Mouse (Mus musculus): ENCODE measurements around the gene Sec14l2. TPM values are rescaled to one million over a fixed set of nuclear protein-coding genes. Genes with fewer than 3 reads are reported as not detected.

The Sec14l2 gene
- 1.8 and 1.9 TPM in 2 replicates for polyA plus RNA-seq (2015; fragmentation: Nextera tagmentation; extraction: Ambion mirVana)

DNA sequence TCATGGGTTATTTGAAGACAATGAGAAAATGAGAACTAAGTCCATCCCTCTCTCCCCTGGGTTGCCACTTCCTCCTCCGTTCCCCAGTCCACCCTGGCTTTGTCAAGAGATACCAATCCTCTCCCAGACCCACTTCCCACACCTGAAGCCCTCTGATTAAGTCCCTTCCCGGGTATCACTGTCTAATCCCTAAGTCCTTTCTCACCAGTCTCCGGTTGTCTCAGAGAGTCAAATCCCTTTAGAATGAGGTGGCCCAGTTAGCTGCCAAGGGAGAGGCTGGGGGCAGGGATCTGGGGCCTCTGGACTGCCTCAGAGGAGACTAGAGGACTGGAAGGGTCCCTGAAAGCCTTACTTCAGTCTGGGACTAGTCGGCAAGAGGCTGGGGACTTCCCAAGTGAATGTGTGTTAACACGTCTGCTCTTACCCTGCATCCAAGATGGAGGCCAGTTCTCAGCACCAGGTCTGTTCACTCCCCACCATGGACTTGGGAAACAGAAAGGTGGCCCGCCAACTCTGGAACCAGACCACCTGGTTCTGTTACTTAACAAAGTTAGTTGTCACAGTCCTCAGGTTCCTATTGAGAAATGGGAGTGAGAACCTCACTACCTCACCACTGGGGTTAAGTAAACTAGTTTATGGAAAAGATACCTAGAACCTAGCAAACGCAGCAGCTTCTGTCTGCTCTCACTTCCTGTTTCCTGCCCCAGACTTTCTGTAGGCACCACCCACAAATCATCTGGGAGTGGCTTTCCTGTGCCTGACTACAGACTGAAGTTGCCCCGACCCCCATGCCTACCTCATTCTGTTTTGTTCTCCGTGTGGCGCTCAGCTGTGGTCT, at the start of gene Sec14l2:
Gene Sec14l2 (minus strand): TSS at position 674 of the 838 bp plus-strand sequence.
- Histone ChIP-seq H3K36me3 (ENCODE audit: control insufficient read depth, insufficient read depth, low read length) (no peaks in the 10 kb centered on the region), H3K4me3 (replicated peaks; ENCODE audit: low read length) (no peak within 1 kb of the TSS), H3K4me2 (ENCODE audit: low read depth, low read length) (no peak within 1 kb of the TSS), H3K9ac (ENCODE audit: low read length) (no peak within 1 kb of the TSS), H3K27ac (ENCODE audit: low read length) (no peak within 1 kb of the TSS), H3K4me1 (ENCODE audit: control insufficient read depth, insufficient read depth, low read length) (0 out of 2 replicates have a peak, but pooled peaks cover 4% of the 10 kb centered on the region), H3K9me3 (replicated peaks; ENCODE audit: control insufficient read depth, low read length) (peaks cover 9% of the 10 kb centered on the region; the same call in 1 of the 2 replicates), H3K27me3 (ENCODE audit: control insufficient read depth, insufficient read depth, low read length) (peaks cover 13% of the 10 kb centered on the region; the same call in 1 of the 2 replicates)
- 72% methylated on average over 10 of the region's 10 CpGs for WGBS
- no peak for ATAC-seq (ENCODE audit: insufficient read depth, low FRiP score)

DNA sequence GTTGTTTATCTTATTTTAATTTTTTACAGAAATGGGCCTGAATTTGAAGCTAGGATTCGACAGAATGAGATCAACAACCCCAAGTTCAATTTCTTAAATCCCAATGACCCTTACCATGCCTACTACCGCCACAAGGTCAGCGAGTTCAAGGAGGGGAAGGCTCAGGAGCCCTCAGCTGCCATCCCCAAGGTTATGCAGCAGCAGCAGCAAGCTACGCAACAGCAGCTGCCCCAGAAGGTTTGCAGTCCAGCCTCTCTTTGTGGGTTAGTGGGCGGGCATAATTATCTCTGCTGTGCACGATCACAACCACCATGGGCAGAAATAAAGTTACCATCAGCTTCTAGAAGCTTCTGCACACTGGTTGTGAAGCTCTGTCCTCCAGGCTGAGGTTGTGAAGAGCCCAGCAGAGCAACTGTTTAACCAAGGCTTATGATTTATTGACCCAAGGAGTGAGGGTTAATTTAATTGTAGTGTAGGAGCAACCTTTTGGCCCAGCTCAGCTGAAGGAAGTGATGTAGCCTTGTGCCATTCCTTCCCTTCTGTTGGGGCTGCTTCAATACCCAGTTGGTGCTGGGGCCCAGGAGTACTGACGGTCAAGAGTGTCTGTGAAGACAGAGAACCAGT, 43.4 kb upstream of the Sec14l2 start:
- Histone ChIP-seq H3K27me3 (ENCODE audit: control insufficient read depth, insufficient read depth, low read length) (no peaks in the 10 kb centered on the region), H3K9ac (ENCODE audit: low read length) (no peak overlapping the region), H3K9me3 (replicated peaks; ENCODE audit: control insufficient read depth, low read length) (no peaks in the 10 kb centered on the region), H3K4me3 (replicated peaks; ENCODE audit: low read length) (no peak overlapping the region), H3K4me2 (ENCODE audit: low read depth, low read length) (no peak overlapping the region), H3K36me3 (ENCODE audit: control insufficient read depth, insufficient read depth, low read length) (peaks cover 29% of the 10 kb centered on the region), H3K27ac (ENCODE audit: low read length) (no peak overlapping the region), H3K4me1 (ENCODE audit: control insufficient read depth, insufficient read depth, low read length) (peaks cover 7% of the 10 kb centered on the region)
- ATAC-seq (ENCODE audit: insufficient read depth, low FRiP score) = no peak
- 86% methylated on average over 7 of the region's 7 CpGs for WGBS

DNA sequence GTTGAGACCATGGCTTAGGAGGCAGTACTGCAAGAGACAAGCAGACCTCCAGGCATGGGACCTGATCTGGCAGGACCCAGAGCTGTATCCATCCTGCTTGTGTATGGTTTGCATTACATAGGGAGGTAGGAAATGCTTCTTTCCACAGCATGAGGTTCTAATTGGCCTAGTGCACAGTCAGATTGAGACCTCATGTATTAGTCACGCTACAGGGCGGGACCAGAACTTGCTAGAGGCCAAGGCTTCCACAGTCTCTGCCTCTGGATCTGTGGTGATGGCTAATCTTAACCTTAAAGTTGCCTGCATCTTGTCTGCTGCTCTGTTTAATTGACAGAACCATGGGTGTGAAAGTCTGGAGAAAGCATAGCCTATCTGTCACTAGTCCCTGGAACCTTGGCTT, 41.5 kb upstream of the Sec14l2 start:
- Histone ChIP-seq H3K4me1 (ENCODE audit: control insufficient read depth, insufficient read depth, low read length) (peaks cover 17% of the 10 kb centered on the region), H3K27ac (ENCODE audit: low read length) (no peak overlapping the region), H3K27me3 (ENCODE audit: control insufficient read depth, insufficient read depth, low read length) (no peaks in the 10 kb centered on the region), H3K4me3 (replicated peaks; ENCODE audit: low read length) (no peak overlapping the region), H3K4me2 (ENCODE audit: low read depth, low read length) (no peak overlapping the region), H3K9ac (ENCODE audit: low read length) (peak overlapping the region; percentile 17; the same call in 1 of the 2 replicates), H3K9me3 (replicated peaks; ENCODE audit: control insufficient read depth, low read length) (no peaks in the 10 kb centered on the region), H3K36me3 (ENCODE audit: control insufficient read depth, insufficient read depth, low read length) (peaks cover 24% of the 10 kb centered on the region)
- 88% methylated on average over 2 of the region's 2 CpGs for WGBS
- ATAC-seq (ENCODE audit: insufficient read depth, low FRiP score) = no peak

DNA sequence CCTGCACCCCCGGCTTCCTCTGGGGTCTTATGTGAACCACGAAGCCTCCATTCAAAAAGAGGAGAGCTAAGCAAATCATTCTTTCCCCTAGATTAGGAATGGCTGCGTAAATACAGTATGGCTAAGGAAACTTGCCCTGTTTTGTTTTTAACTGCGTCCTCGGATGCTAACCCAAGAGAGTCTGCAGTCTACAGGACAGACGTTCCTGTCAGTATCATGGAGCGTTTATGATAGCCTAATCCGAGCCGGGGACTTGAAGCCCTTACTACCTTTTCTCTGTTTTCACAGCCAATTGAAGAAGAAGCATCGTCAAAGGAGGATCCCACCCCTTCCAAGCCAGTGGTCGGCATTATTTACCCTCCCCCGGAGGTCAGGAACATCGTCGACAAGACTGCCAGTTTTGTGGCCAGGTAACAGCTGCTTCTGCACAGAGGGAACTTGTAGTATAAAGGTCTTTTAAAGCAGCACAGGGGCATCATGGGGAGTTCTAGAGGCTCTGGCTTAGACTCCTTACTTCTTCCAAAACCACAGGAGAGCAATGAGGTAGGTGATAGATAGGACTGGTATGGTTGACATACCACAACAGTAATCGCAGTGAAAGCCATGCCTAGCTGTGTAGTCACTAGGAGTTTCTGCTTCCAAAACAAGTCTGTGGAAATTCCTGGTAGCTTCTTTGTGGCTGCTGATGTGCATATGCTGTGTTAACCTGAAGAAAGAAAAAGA, 37.7 kb upstream of the Sec14l2 start:
- no peak for ATAC-seq (ENCODE audit: insufficient read depth, low FRiP score)
- peaks cover 9% of the 10 kb centered on the region; the same call in 1 of the 2 replicates for H3K36me3 ChIP-seq (ENCODE audit: control insufficient read depth, insufficient read depth, low read length)
- H3K4me2 ChIP-seq (ENCODE audit: low read depth, low read length) = peak overlapping the region; percentile 94
- H3K4me1 ChIP-seq (ENCODE audit: control insufficient read depth, insufficient read depth, low read length) = peaks cover 19% of the 10 kb centered on the region
- no peaks in the 10 kb centered on the region for H3K27me3 ChIP-seq (ENCODE audit: control insufficient read depth, insufficient read depth, low read length)
- 4% methylated on average over 15 of the region's 15 CpGs for WGBS
- peak overlapping the region; percentile 89; the same call in 1 of the 2 replicates for H3K27ac ChIP-seq (ENCODE audit: low read length)
- no peaks in the 10 kb centered on the region for H3K9me3 ChIP-seq (replicated peaks; ENCODE audit: control insufficient read depth, low read length)
- peak overlapping the region; percentile 88 for H3K9ac ChIP-seq (ENCODE audit: low read length)
- H3K4me3 ChIP-seq (replicated peaks; ENCODE audit: low read length) = peak overlapping the region; percentile 61

DNA sequence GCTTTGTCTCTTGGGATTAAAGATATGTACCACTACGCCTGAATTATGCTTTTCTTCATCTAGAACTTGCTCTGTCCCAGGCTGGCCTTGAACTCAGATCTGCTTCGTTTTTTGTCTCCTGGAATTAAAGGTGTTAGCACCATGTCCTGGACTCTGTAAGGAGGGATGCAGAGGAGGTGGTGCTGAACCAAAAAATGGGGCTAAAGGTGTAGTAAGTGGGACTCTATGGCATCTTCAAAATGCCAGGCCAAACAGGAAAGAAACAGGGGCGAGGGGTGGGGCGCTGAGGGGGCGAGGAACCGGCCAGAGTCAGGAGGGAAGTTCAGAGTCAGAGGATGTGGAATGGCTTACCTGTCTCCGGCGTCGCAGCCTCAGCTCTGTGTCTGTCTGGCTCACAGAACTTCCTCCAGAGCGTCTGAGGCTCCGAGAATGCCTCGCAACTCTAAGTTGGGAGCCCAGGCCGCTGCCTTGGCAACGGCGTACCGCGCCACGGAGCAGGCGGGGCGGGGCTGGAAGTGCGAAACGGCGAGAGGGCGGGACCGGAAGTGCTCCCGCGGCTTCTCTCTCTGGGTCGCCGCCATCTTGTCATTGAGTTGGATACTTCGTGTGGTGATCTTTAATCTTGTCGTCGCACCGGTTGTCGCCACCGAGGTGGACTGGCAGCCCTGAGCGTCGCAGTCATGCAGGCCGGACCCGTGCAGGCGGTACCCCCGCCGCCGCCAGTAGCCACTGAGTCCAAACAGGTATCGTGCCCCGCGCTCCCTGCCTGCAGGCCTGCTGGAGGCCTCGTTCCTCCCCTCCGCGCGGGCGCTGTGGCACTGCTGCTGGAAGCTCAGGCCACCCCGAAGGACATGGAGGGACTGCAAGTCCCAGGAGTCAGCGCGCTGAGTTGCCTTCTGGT, 36.8 kb upstream of the Sec14l2 start, which contains the start of the genes Ccdc157 and Sf3a1:
Gene Ccdc157 (minus strand): TSS at position 486 of the 901 bp plus-strand sequence.
Gene Sf3a1 (plus strand): TSS at position 543 of the 901 bp plus-strand sequence.
- Histone ChIP-seq H3K4me3 (replicated peaks; ENCODE audit: low read length) (peak within 1 kb of the TSS; percentile 61), H3K27me3 (ENCODE audit: control insufficient read depth, insufficient read depth, low read length) (no peaks in the 10 kb centered on the region), H3K4me2 (ENCODE audit: low read depth, low read length) (peak within 1 kb of the TSS; percentile 94), H3K4me1 (ENCODE audit: control insufficient read depth, insufficient read depth, low read length) (peaks cover 19% of the 10 kb centered on the region), H3K9ac (ENCODE audit: low read length) (peak within 1 kb of the TSS; percentile 88), H3K27ac (ENCODE audit: low read length) (peak within 1 kb of the TSS; percentile 89), H3K9me3 (replicated peaks; ENCODE audit: control insufficient read depth, low read length) (no peaks in the 10 kb centered on the region), H3K36me3 (ENCODE audit: control insufficient read depth, insufficient read depth, low read length) (peaks cover 9% of the 10 kb centered on the region; the same call in 1 of the 2 replicates)
- 2% methylated on average over 54 of the region's 54 CpGs for WGBS
- peak; percentile 96 for ATAC-seq (ENCODE audit: insufficient read depth, low FRiP score)

DNA sequence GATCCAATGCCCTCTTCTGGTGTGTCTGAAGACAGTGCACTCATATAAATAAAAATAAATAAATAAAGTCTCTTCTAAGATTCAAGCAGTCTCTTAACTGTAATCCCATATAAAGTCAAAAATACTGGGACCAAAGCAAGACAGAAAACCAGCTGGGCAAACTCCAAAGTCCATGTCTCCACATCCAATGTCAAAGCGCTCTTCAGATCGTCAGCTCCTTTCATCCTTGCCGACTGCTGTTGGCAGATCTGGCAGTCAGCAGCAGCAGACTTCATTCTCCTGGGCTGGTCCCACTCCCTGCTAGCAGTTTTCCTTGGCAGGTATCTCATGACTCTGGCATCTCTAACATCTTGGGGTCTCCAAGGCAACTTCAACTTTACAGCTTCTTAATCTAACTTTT, 35.5 kb upstream of the Sec14l2 start:
- Histone ChIP-seq H3K4me3 (replicated peaks; ENCODE audit: low read length) (no peak overlapping the region), H3K4me2 (ENCODE audit: low read depth, low read length) (no peak overlapping the region), H3K27me3 (ENCODE audit: control insufficient read depth, insufficient read depth, low read length) (no peaks in the 10 kb centered on the region), H3K9ac (ENCODE audit: low read length) (no peak overlapping the region), H3K9me3 (replicated peaks; ENCODE audit: control insufficient read depth, low read length) (no peaks in the 10 kb centered on the region), H3K4me1 (ENCODE audit: control insufficient read depth, insufficient read depth, low read length) (peaks cover 19% of the 10 kb centered on the region), H3K27ac (ENCODE audit: low read length) (no peak overlapping the region), H3K36me3 (ENCODE audit: control insufficient read depth, insufficient read depth, low read length) (0 out of 2 replicates have a peak, but pooled peaks cover 2% of the 10 kb centered on the region)
- no peak for ATAC-seq (ENCODE audit: insufficient read depth, low FRiP score)
- 87% methylated on average over 3 of the region's 3 CpGs for WGBS

DNA sequence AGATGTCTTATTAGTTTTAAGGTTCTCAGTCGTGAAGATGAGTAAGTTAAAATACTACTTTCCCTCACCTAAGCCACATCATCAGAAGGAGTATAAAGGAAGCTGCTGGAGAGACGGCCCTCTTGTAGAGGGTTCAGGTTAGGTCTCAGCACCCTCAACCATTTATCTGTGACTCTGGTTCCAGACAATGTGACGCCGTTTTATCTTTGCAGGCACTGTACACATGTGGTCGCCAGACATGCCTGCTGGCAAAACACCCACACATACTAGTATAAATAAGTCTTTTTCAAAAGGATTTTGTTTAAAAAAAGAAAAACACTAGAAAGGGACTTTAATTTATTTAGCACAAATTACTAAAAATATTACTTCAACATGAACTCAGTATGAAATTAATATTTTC, 32.4 kb upstream of the Sec14l2 start:
- H3K4me3 ChIP-seq (replicated peaks; ENCODE audit: low read length) = no peak overlapping the region
- no peak for ATAC-seq (ENCODE audit: insufficient read depth, low FRiP score)
- H3K27ac ChIP-seq (ENCODE audit: low read length) = no peak overlapping the region
- H3K36me3 ChIP-seq (ENCODE audit: control insufficient read depth, insufficient read depth, low read length) = no peaks in the 10 kb centered on the region
- H3K9ac ChIP-seq (ENCODE audit: low read length) = no peak overlapping the region
- H3K27me3 ChIP-seq (ENCODE audit: control insufficient read depth, insufficient read depth, low read length) = no peaks in the 10 kb centered on the region
- WGBS = 66% methylated on average over 5 of the region's 5 CpGs
- H3K4me1 ChIP-seq (ENCODE audit: control insufficient read depth, insufficient read depth, low read length) = 0 out of 2 replicates have a peak, but pooled peaks cover 5% of the 10 kb centered on the region
- H3K9me3 ChIP-seq (replicated peaks; ENCODE audit: control insufficient read depth, low read length) = no peaks in the 10 kb centered on the region
- H3K4me2 ChIP-seq (ENCODE audit: low read depth, low read length) = no peak overlapping the region

DNA sequence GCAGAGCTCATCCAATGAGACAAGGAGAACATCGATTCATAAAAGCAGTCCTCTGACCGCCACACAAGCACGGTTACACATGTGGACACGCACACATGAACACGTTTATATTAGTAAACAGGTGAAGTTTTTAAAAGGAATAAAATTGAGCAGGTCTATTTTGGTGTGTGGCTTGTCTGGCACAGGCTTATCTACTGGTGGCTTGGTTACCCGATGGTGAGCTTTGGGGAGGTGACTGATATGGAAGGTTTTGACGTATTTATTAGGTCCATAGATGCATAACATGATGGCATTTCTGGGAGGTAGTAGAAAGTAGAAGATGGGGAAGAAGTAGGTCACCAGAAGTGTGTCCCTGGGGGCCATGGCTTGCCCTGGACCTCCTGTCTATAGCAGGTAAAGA, 30.5 kb upstream of the Sec14l2 start:
- 92% methylated on average over 7 of the region's 7 CpGs for WGBS
- ATAC-seq (ENCODE audit: insufficient read depth, low FRiP score) = no peak
- no peak overlapping the region for H3K4me2 ChIP-seq (ENCODE audit: low read depth, low read length)
- H3K4me1 ChIP-seq (ENCODE audit: control insufficient read depth, insufficient read depth, low read length) = no peaks in the 10 kb centered on the region
- H3K27ac ChIP-seq (ENCODE audit: low read length) = no peak overlapping the region
- no peaks in the 10 kb centered on the region for H3K9me3 ChIP-seq (replicated peaks; ENCODE audit: control insufficient read depth, low read length)
- no peak overlapping the region for H3K9ac ChIP-seq (ENCODE audit: low read length)
- H3K4me3 ChIP-seq (replicated peaks; ENCODE audit: low read length) = no peak overlapping the region
- no peaks in the 10 kb centered on the region for H3K36me3 ChIP-seq (ENCODE audit: control insufficient read depth, insufficient read depth, low read length)
- H3K27me3 ChIP-seq (ENCODE audit: control insufficient read depth, insufficient read depth, low read length) = no peaks in the 10 kb centered on the region
